Mouse (Mus musculus): ENCODE results near the gene Syt9. TPM values are rescaled to one million over a fixed set of nuclear protein-coding genes. Genes with fewer than 3 reads are reported as not detected.

Syt9 gene
- polyA plus RNA-seq, 1 experiment = 20.6 TPM

GRCm38 (mm10) chr7:107596753-107597152 lies 226.2 kb downstream of the Syt9 start:
- Histone ChIP-seq H3K27me3 (ENCODE audit: control insufficient read depth, insufficient read depth, low read length, poor library complexity, severe bottlenecking) (no peaks in the 10 kb centered on the region), H3K4me3 (ENCODE audit: low read depth, low read length) (no peak overlapping the region), H3K27ac (ENCODE audit: insufficient read depth, low read length) (no peak overlapping the region), H3K4me1 (ENCODE audit: control insufficient read depth, insufficient read depth, low read length) (no peaks in the 10 kb centered on the region), H3K36me3 (ENCODE audit: control insufficient read depth, insufficient read depth, low read length, poor library complexity, severe bottlenecking) (no peaks in the 10 kb centered on the region), H3K9me3 (replicated peaks; ENCODE audit: control insufficient read depth, insufficient read depth, low read length, poor library complexity, severe bottlenecking) (no peaks in the 10 kb centered on the region), H3K9ac (ENCODE audit: low read depth, poor library complexity, severe bottlenecking) (no peak overlapping the region)
- no peak for TF ChIP-seq CTCF (IDR thresholded peaks at IDR 0.05; ENCODE audit: low read depth, low read length)
- no peak for TF ChIP-seq EP300 (IDR thresholded peaks at IDR 0.05; ENCODE audit: insufficient read depth, low read depth, low read length)
- no peak for TF ChIP-seq POLR2A (IDR thresholded peaks at IDR 0.05; ENCODE audit: insufficient read depth, low read length)

DNA sequence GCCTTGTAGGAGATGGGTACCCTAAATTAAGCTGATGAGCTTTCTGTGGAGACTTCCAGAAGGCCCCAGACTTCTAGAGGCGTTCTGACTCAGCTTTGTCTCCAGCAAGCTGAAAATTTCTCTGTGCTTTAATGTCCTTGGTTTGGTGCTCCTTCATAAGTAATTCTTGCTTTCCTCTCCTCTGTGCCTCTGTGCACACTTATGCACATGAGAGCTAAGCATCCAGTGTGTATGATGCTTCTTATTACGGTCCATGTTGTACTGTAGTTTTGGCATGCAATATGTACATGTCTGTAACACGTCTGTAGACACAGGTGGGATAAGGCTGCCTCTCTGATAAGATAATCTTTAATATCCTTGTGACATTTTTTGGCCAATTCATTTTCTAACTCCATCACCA lies 227.4 kb downstream of the Syt9 start:
- Histone ChIP-seq H3K9ac (ENCODE audit: low read depth, poor library complexity, severe bottlenecking) (no peak overlapping the region), H3K4me3 (ENCODE audit: low read depth, low read length) (no peak overlapping the region), H3K27ac (ENCODE audit: insufficient read depth, low read length) (no peak overlapping the region), H3K36me3 (ENCODE audit: control insufficient read depth, insufficient read depth, low read length, poor library complexity, severe bottlenecking) (no peaks in the 10 kb centered on the region), H3K4me1 (ENCODE audit: control insufficient read depth, insufficient read depth, low read length) (no peaks in the 10 kb centered on the region), H3K27me3 (ENCODE audit: control insufficient read depth, insufficient read depth, low read length, poor library complexity, severe bottlenecking) (no peaks in the 10 kb centered on the region), H3K9me3 (replicated peaks; ENCODE audit: control insufficient read depth, insufficient read depth, low read length, poor library complexity, severe bottlenecking) (no peaks in the 10 kb centered on the region)
- TF ChIP-seq EP300 (IDR thresholded peaks at IDR 0.05; ENCODE audit: insufficient read depth, low read depth, low read length) (no peak), CTCF (IDR thresholded peaks at IDR 0.05; ENCODE audit: low read depth, low read length) (no peak), POLR2A (IDR thresholded peaks at IDR 0.05; ENCODE audit: insufficient read depth, low read length) (no peak)

Other genes starting within 250 kb of the Syt9 start
- gene Olfr715, start 239.6 kb upstream of the Syt9 start, polyA plus RNA-seq (2011; ENCODE audit: insufficient read depth, insufficient read length, low read depth, missing spikeins) = not detected in 2 replicates
- not detected in 2 replicates for gene Olfr716, start 232.4 kb upstream of the Syt9 start, polyA plus RNA-seq (2011; ENCODE audit: insufficient read depth, insufficient read length, low read depth, missing spikeins)
- gene Nlrp14, start 203.7 kb upstream of the Syt9 start, polyA plus RNA-seq (2011; ENCODE audit: insufficient read depth, insufficient read length, low read depth, missing spikeins) = 0.42 TPM in 1 of 2 replicates, not detected in the other
- gene Rbmxl2, start 161.3 kb upstream of the Syt9 start, polyA plus RNA-seq (2011; ENCODE audit: insufficient read depth, insufficient read length, low read depth, missing spikeins) = 19.3 and 27.3 TPM in 2 replicates
- gene Olfml1, start 196.7 kb downstream of the Syt9 start, polyA plus RNA-seq (2011; ENCODE audit: insufficient read depth, insufficient read length, low read depth, missing spikeins) = 1.5 and 3.0 TPM in 2 replicates
- gene Ppfibp2, start 224.5 kb downstream of the Syt9 start, polyA plus RNA-seq (2011; ENCODE audit: insufficient read depth, insufficient read length, low read depth, missing spikeins) = 11.7 and 12.4 TPM in 2 replicates

Measured in ES-Bruce4 (cell line).